Mouse (Mus musculus): ENCODE measurements around the gene Pygo2. TPM values are rescaled to one million over a fixed set of nuclear protein-coding genes. Genes with fewer than 3 reads are reported as not detected.
A peak's percentile ranks its signal among the peaks of the same experiment; 100 is the strongest.

Pygo2 gene
- polyA plus RNA-seq (2015; fragmentation: Nextera tagmentation; extraction: Ambion mirVana) = 37.4 and 43.4 TPM in 2 replicates

DNA sequence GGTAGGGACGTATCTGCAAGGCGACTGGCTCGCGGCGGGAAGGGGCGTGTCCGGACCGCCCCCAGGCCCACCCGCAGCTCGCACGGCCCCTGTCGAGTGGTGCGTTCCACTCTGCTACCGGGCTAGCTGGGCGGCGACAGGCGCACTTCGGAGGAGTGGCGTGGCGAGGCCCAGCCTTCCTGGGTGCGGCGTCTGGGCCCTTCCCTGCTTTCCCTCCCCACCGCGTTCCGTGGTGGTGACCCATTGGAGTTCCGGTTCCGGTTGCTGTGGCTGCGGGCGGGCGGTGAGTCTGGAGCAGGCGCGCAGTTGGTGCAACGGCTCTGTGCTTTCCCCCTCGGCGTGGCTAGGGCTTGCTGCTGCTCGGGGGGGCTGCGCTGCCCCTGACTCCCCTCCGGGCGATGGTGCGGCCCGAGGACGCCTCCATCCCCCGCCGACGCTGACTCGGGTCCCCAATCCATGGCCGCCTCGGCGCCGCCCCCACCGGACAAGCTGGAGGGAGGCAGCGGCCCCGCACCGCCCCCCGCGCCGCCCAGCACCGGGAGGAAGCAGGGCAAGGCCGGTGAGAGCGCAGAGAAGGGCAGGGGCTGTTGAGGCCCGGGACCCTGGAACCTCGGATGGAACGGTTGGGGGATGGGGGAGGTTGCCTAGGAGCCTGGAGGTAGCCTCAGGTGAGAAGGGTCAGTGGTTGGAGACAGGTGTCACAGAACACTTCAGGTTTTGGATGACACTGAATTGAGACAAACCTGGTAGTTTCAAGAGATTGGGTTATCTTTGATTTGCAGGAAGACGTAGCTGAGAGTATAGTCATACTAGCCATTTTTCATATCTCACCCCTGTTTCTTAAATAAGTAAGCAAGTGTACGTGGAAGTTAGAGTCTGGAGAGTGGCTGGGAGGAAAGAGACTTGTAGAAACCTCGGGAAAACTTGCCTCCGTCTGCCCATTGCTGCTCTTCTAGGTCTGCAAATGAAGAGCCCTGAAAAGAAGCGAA is at the start of gene Pygo2:
Gene Pygo2 (plus strand): TSS at position 44 of the 989 bp plus-strand sequence.
- Histone ChIP-seq H3K27me3 (no peaks in the 10 kb centered on the region), H3K9ac (replicated peaks) (peak within 1 kb of the TSS; percentile 90), H3K27ac (peak within 1 kb of the TSS; percentile 91), H3K4me2 (replicated peaks) (peak within 1 kb of the TSS; percentile 87), H3K36me3 (peaks cover 49% of the 10 kb centered on the region), H3K4me3 (replicated peaks) (peak within 1 kb of the TSS; percentile 81), H3K4me1 (replicated peaks) (peaks cover 24% of the 10 kb centered on the region), H3K9me3 (no peaks in the 10 kb centered on the region)
- peak; percentile 99 for ATAC-seq
- WGBS = 2% methylated on average over 66 of the region's 68 CpGs

- no peak overlapping the region for H3K4me2 ChIP-seq (replicated peaks)
- no peak overlapping the region for H3K4me3 ChIP-seq (replicated peaks)
- H3K9ac ChIP-seq (replicated peaks) = no peak overlapping the region
- H3K27ac ChIP-seq = no peak overlapping the region
- WGBS = 91% methylated on average over 14 of the region's 14 CpGs
- H3K27me3 ChIP-seq = no peaks in the 10 kb centered on the region
- H3K9me3 ChIP-seq = no peaks in the 10 kb centered on the region
- ATAC-seq = no peak
- H3K36me3 ChIP-seq = no peaks in the 10 kb centered on the region
- H3K4me1 ChIP-seq (replicated peaks) = peaks cover 31% of the 10 kb centered on the region
Observed at GRCm38 (mm10) chr3:89380291-89380690, 49.7 kb upstream of the Pygo2 start.

DNA sequence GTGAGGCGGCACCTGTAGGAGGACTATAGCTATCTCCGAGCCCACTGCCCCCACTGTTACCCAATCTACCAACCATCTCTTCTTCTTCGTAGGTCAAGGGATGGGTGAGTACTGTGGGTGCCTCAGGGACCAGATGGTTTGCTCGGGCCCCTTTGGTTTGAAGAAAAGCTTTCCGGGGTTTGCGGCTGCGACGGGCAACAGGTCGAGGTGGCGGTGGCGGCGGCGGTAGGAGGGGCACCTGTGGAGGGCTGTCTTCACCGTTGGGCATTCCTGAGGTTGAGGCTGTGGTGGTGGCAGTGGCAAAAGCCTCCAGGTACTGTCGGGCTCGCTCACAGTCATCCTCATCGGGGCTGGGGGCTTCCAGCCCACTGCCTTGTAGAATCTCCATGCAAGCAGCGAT is 49.3 kb upstream of the Pygo2 start:
- 94% methylated on average over 18 of the region's 18 CpGs for WGBS
- H3K9me3 ChIP-seq = no peaks in the 10 kb centered on the region
- H3K4me1 ChIP-seq (replicated peaks) = peaks cover 35% of the 10 kb centered on the region
- H3K4me3 ChIP-seq (replicated peaks) = no peak overlapping the region
- H3K36me3 ChIP-seq = no peaks in the 10 kb centered on the region
- no peak overlapping the region for H3K4me2 ChIP-seq (replicated peaks)
- no peak overlapping the region for H3K27ac ChIP-seq
- H3K27me3 ChIP-seq = 0 out of 2 replicates have a peak, but pooled peaks cover 3% of the 10 kb centered on the region
- ATAC-seq = no peak
- H3K9ac ChIP-seq (replicated peaks) = no peak overlapping the region

DNA sequence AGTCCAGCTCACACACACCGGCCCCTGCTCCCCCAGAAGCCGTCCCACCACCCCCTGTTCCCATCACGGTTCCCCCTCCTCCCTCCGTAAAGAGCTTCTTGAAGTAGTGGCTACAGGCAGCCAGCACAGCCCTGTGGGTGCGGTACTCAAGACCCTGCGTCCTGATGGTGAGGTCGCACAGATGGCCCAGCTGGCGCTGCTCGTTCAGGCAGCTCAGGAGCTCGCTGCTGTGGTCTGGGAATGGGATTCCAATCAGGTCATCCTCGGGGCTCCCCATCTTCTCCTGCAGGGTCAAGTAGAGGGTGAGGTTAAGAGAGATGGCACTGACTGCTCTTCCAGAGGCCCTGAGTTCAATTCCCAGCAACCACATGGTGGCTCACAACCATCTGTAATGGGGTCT is 48.8 kb upstream of the Pygo2 start:
- Histone ChIP-seq H3K9me3 (no peaks in the 10 kb centered on the region), H3K27me3 (0 out of 2 replicates have a peak, but pooled peaks cover 3% of the 10 kb centered on the region), H3K27ac (no peak overlapping the region), H3K4me3 (replicated peaks) (no peak overlapping the region), H3K36me3 (no peaks in the 10 kb centered on the region), H3K9ac (replicated peaks) (no peak overlapping the region), H3K4me1 (replicated peaks) (peaks cover 35% of the 10 kb centered on the region), H3K4me2 (replicated peaks) (no peak overlapping the region)
- ATAC-seq = no peak
- 81% methylated on average over 11 of the region's 11 CpGs for whole genome bisulfite sequencing

GRCm38 (mm10) chr3:89382033-89382882 is 47.8 kb upstream of the Pygo2 start:
- 0 out of 2 replicates have a peak, but pooled peaks cover 3% of the 10 kb centered on the region for H3K27me3 ChIP-seq
- no peak overlapping the region for H3K4me2 ChIP-seq (replicated peaks)
- H3K4me1 ChIP-seq (replicated peaks) = peaks cover 35% of the 10 kb centered on the region
- no peaks in the 10 kb centered on the region for H3K9me3 ChIP-seq
- H3K4me3 ChIP-seq (replicated peaks) = no peak overlapping the region
- H3K9ac ChIP-seq (replicated peaks) = no peak overlapping the region
- WGBS = 88% methylated on average over 9 of the region's 9 CpGs
- no peak for ATAC-seq
- H3K36me3 ChIP-seq = no peaks in the 10 kb centered on the region
- H3K27ac ChIP-seq = no peak overlapping the region

GRCm38 (mm10) chr3:89382950-89383349 is 47.1 kb upstream of the Pygo2 start:
- Histone ChIP-seq H3K4me3 (replicated peaks) (no peak overlapping the region), H3K36me3 (no peaks in the 10 kb centered on the region), H3K9me3 (no peaks in the 10 kb centered on the region), H3K4me2 (replicated peaks) (no peak overlapping the region), H3K4me1 (replicated peaks) (peaks cover 32% of the 10 kb centered on the region), H3K9ac (replicated peaks) (no peak overlapping the region), H3K27me3 (0 out of 2 replicates have a peak, but pooled peaks cover 3% of the 10 kb centered on the region), H3K27ac (no peak overlapping the region)
- no peak for ATAC-seq
- WGBS = 85% methylated on average over 5 of the region's 5 CpGs

- Histone ChIP-seq H3K4me3 (replicated peaks) (no peak overlapping the region), H3K36me3 (no peaks in the 10 kb centered on the region), H3K9ac (replicated peaks) (no peak overlapping the region), H3K27me3 (0 out of 2 replicates have a peak, but pooled peaks cover 3% of the 10 kb centered on the region), H3K4me1 (replicated peaks) (peaks cover 25% of the 10 kb centered on the region), H3K9me3 (no peaks in the 10 kb centered on the region), H3K4me2 (replicated peaks) (no peak overlapping the region), H3K27ac (no peak overlapping the region)
- 90% methylated on average over 5 of the region's 5 CpGs for WGBS
- no peak for ATAC-seq
Observed at GRCm38 (mm10) chr3:89383651-89384255, 46.3 kb upstream of the Pygo2 start.

DNA sequence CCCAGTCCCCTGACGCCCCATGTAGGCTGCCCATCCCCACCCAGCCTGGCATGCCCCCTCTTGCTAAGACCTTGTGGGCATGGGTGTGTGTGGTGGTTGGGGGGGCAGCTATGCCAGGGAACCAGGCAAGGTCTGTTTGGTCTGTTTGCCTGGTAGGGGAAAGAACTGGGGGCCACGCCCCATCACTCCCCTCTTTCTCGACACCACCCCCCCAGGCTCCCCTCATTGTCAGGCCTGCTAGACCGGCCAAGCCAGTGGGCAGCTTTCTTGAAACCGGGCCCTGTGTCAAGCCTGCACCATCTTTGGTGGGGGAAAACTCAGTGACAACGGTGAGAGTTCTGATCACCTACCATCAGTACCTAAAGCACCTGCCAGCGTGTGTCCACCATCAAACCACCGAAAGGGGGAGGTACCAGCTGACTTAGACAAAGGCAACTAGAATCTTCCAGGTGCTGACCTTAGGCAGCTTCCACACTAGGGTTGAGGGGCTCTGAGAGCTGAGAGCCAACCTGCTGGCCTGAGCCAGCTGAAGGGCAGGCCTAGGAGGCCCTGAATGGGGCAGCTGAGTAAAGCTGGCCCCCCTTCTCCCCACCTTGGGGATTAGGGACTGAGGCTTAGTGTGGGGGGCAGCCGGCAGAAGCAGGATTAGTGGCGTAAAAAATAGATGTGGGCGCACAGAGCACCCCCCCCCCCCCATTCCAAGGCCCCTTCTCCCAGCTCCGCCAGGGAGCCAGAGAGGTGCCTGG is 45.5 kb upstream of the Pygo2 start:
- Histone ChIP-seq H3K4me1 (replicated peaks) (peaks cover 17% of the 10 kb centered on the region), H3K36me3 (no peaks in the 10 kb centered on the region), H3K4me2 (replicated peaks) (no peak overlapping the region), H3K9ac (replicated peaks) (peak overlapping the region; percentile 21; the same call in 1 of the 2 replicates), H3K27ac (no peak overlapping the region), H3K27me3 (0 out of 2 replicates have a peak, but pooled peaks cover 3% of the 10 kb centered on the region), H3K4me3 (replicated peaks) (no peak overlapping the region), H3K9me3 (no peaks in the 10 kb centered on the region)
- WGBS = 38% methylated on average over 12 of the region's 12 CpGs
- no peak for ATAC-seq

DNA sequence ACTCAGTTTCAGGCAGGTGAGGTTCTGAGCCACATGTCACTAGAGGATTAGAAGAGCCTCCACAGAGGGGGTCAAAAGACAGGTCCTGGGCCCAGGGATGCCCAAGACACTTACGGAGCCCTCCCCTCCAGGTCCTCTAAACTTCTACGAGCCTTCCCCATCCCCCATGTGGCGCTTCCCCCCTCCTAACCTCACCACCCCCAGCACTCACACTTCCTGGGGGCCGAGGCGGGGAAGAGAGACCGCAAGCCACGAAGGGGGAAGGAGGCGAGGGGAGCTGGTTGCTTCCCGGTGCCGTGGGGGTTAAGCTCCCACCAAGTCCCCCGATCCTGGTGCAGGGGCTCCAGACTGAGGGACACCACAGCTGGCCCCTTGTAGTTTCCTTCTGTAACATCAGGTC is 44.6 kb upstream of the Pygo2 start:
- 0 out of 2 replicates have a peak, but pooled peaks cover 3% of the 10 kb centered on the region for H3K27me3 ChIP-seq
- no peak overlapping the region for H3K4me3 ChIP-seq (replicated peaks)
- peaks cover 17% of the 10 kb centered on the region for H3K4me1 ChIP-seq (replicated peaks)
- no peak overlapping the region for H3K4me2 ChIP-seq (replicated peaks)
- no peak overlapping the region for H3K9ac ChIP-seq (replicated peaks)
- H3K36me3 ChIP-seq = no peaks in the 10 kb centered on the region
- no peak overlapping the region for H3K27ac ChIP-seq
- H3K9me3 ChIP-seq = no peaks in the 10 kb centered on the region
- WGBS = 31% methylated on average over 11 of the region's 11 CpGs
- no peak for ATAC-seq

GRCm38 (mm10) chr3:89386438-89387420 is 43.3 kb upstream of the Pygo2 start:
- H3K4me2 ChIP-seq (replicated peaks) = no peak overlapping the region
- H3K27ac ChIP-seq = no peak overlapping the region
- WGBS = 54% methylated on average over 17 of the region's 17 CpGs
- H3K27me3 ChIP-seq = peaks cover 6% of the 10 kb centered on the region; the same call in 1 of the 2 replicates
- H3K4me3 ChIP-seq (replicated peaks) = no peak overlapping the region
- no peaks in the 10 kb centered on the region for H3K36me3 ChIP-seq
- H3K9me3 ChIP-seq = no peaks in the 10 kb centered on the region
- no peak for ATAC-seq
- H3K4me1 ChIP-seq (replicated peaks) = peaks cover 30% of the 10 kb centered on the region
- peak overlapping the region; percentile 20; the same call in 1 of the 2 replicates for H3K9ac ChIP-seq (replicated peaks)

Measured in midbrain, embryonic 13.5 days (tissue).